Mouse (Mus musculus) hindbrain, embryonic 11.5 days (tissue): ENCODE results near the gene Gm9507. TPM values are rescaled to one million over a fixed set of nuclear protein-coding genes. Genes with fewer than 3 reads are reported as not detected.

Source experiments
- polyA plus RNA-seq: library from polyadenylated mRNA; unstranded; fragments of >200 nt; fragmentation: Nextera tagmentation; extraction: Ambion mirVana; gene quantifications from 2 replicates; pipeline ENCODE4 v1.2.1, GENCODE M21; 2014

Gm9507 gene
- polyA plus RNA-seq, 1 experiment from 2014 or later = not detected

Other genes with a start within 250 kb of the Gm9507 start
- gene Pttg1ip, start 230.1 kb downstream of the Gm9507 start, polyA plus RNA-seq = 73.1 and 79.3 TPM in 2 replicates
- 287 and 321 TPM in 2 replicates for gene Sumo3, start 205.7 kb downstream of the Gm9507 start, polyA plus RNA-seq
- 2.2 TPM in 1 of 2 replicates, not detected in the other for gene Gm49325, start 205.6 kb downstream of the Gm9507 start, polyA plus RNA-seq
- 40.5 and 50.0 TPM in 2 replicates for gene Ube2g2, start 189.6 kb downstream of the Gm9507 start, polyA plus RNA-seq
- 0.56 and 0.64 TPM in 2 replicates for gene Tspear, start 125.3 kb downstream of the Gm9507 start, polyA plus RNA-seq
- not detected in 2 replicates for gene Gm19402, start 121.1 kb downstream of the Gm9507 start, polyA plus RNA-seq
- not detected in 2 replicates for gene Gm9508, start 114.6 kb downstream of the Gm9507 start, polyA plus RNA-seq
- not detected in 2 replicates for gene Gm10272, start 105.2 kb downstream of the Gm9507 start, polyA plus RNA-seq
- gene Gm10024, start 100.4 kb downstream of the Gm9507 start, polyA plus RNA-seq = not detected in 2 replicates
- not detected in 2 replicates for gene Gm10142, start 96.0 kb downstream of the Gm9507 start, polyA plus RNA-seq
- gene Krtap12-1, start 91.2 kb downstream of the Gm9507 start, polyA plus RNA-seq = not detected in 2 replicates
- not detected in 2 replicates for gene Gm10100, start 85.4 kb downstream of the Gm9507 start, polyA plus RNA-seq
- not detected in 2 replicates for gene Gm18596, start 69.2 kb downstream of the Gm9507 start, polyA plus RNA-seq
- gene Gm9736, start 60.5 kb downstream of the Gm9507 start, polyA plus RNA-seq = not detected in 2 replicates
- gene Gm3233, start 52.2 kb downstream of the Gm9507 start, polyA plus RNA-seq = not detected in 2 replicates
- not detected in 2 replicates for gene Gm3238, start 40.5 kb downstream of the Gm9507 start, polyA plus RNA-seq
- not detected in 2 replicates for gene Gm7138, start 34.9 kb downstream of the Gm9507 start, polyA plus RNA-seq
- gene Gm3250, start 29.3 kb downstream of the Gm9507 start, polyA plus RNA-seq = not detected in 2 replicates
- gene Gm7137, start 23.6 kb downstream of the Gm9507 start, polyA plus RNA-seq = not detected in 2 replicates
- gene Gm9639, start 16.8 kb downstream of the Gm9507 start, polyA plus RNA-seq = not detected in 2 replicates
- gene Gm19668, start 12.7 kb downstream of the Gm9507 start, polyA plus RNA-seq = not detected in 2 replicates
- not detected in 2 replicates for gene Gm2696, start 2.8 kb upstream of the Gm9507 start, polyA plus RNA-seq
- not detected in 2 replicates for gene Krtap10-4, start 15.3 kb upstream of the Gm9507 start, polyA plus RNA-seq
- not detected in 2 replicates for gene Krtap10-10, start 24.1 kb upstream of the Gm9507 start, polyA plus RNA-seq
- not detected in 2 replicates for gene Gm36176, start 35.0 kb upstream of the Gm9507 start, polyA plus RNA-seq
- not detected in 2 replicates for gene Gm10318, start 41.0 kb upstream of the Gm9507 start, polyA plus RNA-seq
- gene Gm3285, start 50.1 kb upstream of the Gm9507 start, polyA plus RNA-seq = not detected in 2 replicates
- gene Lrrc3, start 90.7 kb upstream of the Gm9507 start, polyA plus RNA-seq = 3.1 and 3.6 TPM in 2 replicates
- gene Trpm2, start 158.7 kb upstream of the Gm9507 start, polyA plus RNA-seq = 0.56 and 1.4 TPM in 2 replicates
- 33.2 and 37.1 TPM in 2 replicates for gene 1810043G02Rik, start 166.7 kb upstream of the Gm9507 start, polyA plus RNA-seq
- 85.5 and 114 TPM in 2 replicates for gene Pfkl, start 198.2 kb upstream of the Gm9507 start, polyA plus RNA-seq
- gene Dnmt3l, start 230.1 kb upstream of the Gm9507 start, polyA plus RNA-seq = not detected in 2 replicates
- 0.11 and 0.28 TPM in 2 replicates for gene Aire, start 231.8 kb upstream of the Gm9507 start, polyA plus RNA-seq